In genomic region chr13:92580220-92581043, GRCm38 (mm10) we compare ENCODE assay signal across 8 mouse cellular contexts. TPM values are rescaled to one million over a fixed set of nuclear protein-coding genes. Genes with fewer than 3 reads are reported as not detected.
DNase-seq lines count a peak whose midpoint lies in the region; ATAC-seq lines count a peak whose summit lies in the region.

No protein-coding gene starts in this region.

- intact Hi-C loops in left cerebral cortex, postnatal 36 days (cut with DNase I) = loop anchor here (1.0 kb wide), 1 partner anchor 161 kb away; no protein-coding TSS in a partner anchor

- DNase-seq in midbrain, embryonic 11.5 days (ENCODE audit: low spot score, missing footprints) = peak; percentile 94
- DNase-seq in embryo, embryonic 10.5 days (ENCODE audit: low spot score) = peak; percentile 87
- DNase-seq in kidney, adult 11 months = peak; percentile 24
- peak; percentile 40 to 58 for DNase-seq in left cerebral cortex, postnatal 36 days (ENCODE audit: low spot score in 2 of 2)
- DNase-seq in splenic B cell, adult 2 months (ENCODE audit: low read depth, low spot score) = peak; percentile 81

- H3K4me2 ChIP-seq in midbrain, embryonic 11.5 days = no peak overlapping the region
- H3K4me2 ChIP-seq in midbrain, embryonic 16.5 days (ENCODE audit: low read length) = no peak overlapping the region
- H3K4me2 ChIP-seq in midbrain, embryonic 15.5 days = no peak overlapping the region

- H3K27me3 ChIP-seq in midbrain, embryonic 11.5 days (ENCODE audit: control insufficient read depth, insufficient read depth, low read length) = no peaks in the 10 kb centered on the region
- H3K27me3 ChIP-seq in midbrain, embryonic 16.5 days (ENCODE audit: control insufficient read depth, insufficient read depth, low read depth, low read length) = no peaks in the 10 kb centered on the region
- H3K27me3 ChIP-seq in midbrain, embryonic 15.5 days (replicated peaks) = no peaks in the 10 kb centered on the region
- no peaks in the 10 kb centered on the region for H3K27me3 ChIP-seq in splenic B cell, adult 2 months (ENCODE audit: control insufficient read depth, insufficient read depth, low read length, poor library complexity, severe bottlenecking)

- H3K36me3 ChIP-seq in midbrain, embryonic 11.5 days (ENCODE audit: control insufficient read depth, insufficient read depth, low read length) = no peaks in the 10 kb centered on the region
- H3K36me3 ChIP-seq in midbrain, embryonic 16.5 days (ENCODE audit: control insufficient read depth, insufficient read depth, low read length) = no peaks in the 10 kb centered on the region
- no peaks in the 10 kb centered on the region for H3K36me3 ChIP-seq in midbrain, embryonic 15.5 days (replicated peaks)
- no peaks in the 10 kb centered on the region for H3K36me3 ChIP-seq in splenic B cell, adult 2 months (ENCODE audit: control insufficient read depth, insufficient read depth, low read length, poor library complexity, severe bottlenecking)

- WGBS in midbrain, embryonic 11.5 days = 36% methylated on average over 10 of the region's 10 CpGs
- WGBS in midbrain, embryonic 16.5 days = 29% methylated on average over 10 of the region's 10 CpGs
- WGBS in midbrain, embryonic 15.5 days = 24% methylated on average over 10 of the region's 10 CpGs

- no peak overlapping the region for H3K27ac ChIP-seq in midbrain, embryonic 11.5 days (ENCODE audit: low read depth, low read length)
- H3K27ac ChIP-seq in midbrain, embryonic 16.5 days (ENCODE audit: low read length) = no peak overlapping the region
- H3K27ac ChIP-seq in midbrain, embryonic 15.5 days = no peak overlapping the region

- no peak overlapping the region for H3K9ac ChIP-seq in midbrain, embryonic 11.5 days (ENCODE audit: low read length)
- H3K9ac ChIP-seq in midbrain, embryonic 16.5 days (ENCODE audit: low read depth, low read length) = no peak overlapping the region
- no peak overlapping the region for H3K9ac ChIP-seq in midbrain, embryonic 15.5 days

- ATAC-seq in midbrain, embryonic 11.5 days (ENCODE audit: low FRiP score) = peak; percentile 62; the same call in 1 of the 2 replicates
- no peak for ATAC-seq in midbrain, embryonic 16.5 days
- peak; percentile 66 for ATAC-seq in granulocyte monocyte progenitor cell, adult 5-6 weeks (replicated peaks; ENCODE audit: poor library complexity, severe bottlenecking)
- peak; percentile 67 for ATAC-seq in midbrain, embryonic 15.5 days (replicated peaks)

- peaks cover 4% of the 10 kb centered on the region for H3K4me1 ChIP-seq in midbrain, embryonic 11.5 days (ENCODE audit: control insufficient read depth, insufficient read depth, low read length)
- no peaks in the 10 kb centered on the region for H3K4me1 ChIP-seq in midbrain, embryonic 16.5 days (ENCODE audit: control insufficient read depth, insufficient read depth, low read length)
- no peaks in the 10 kb centered on the region for H3K4me1 ChIP-seq in midbrain, embryonic 15.5 days

- H3K4me3 ChIP-seq in midbrain, embryonic 11.5 days (ENCODE audit: low read depth, low read length) = no peak overlapping the region
- H3K4me3 ChIP-seq in midbrain, embryonic 16.5 days (ENCODE audit: low read depth, low read length) = no peak overlapping the region
- no peak overlapping the region for H3K4me3 ChIP-seq in midbrain, embryonic 15.5 days

- H3K9me3 ChIP-seq in midbrain, embryonic 11.5 days (ENCODE audit: control insufficient read depth, low read length) = no peaks in the 10 kb centered on the region
- H3K9me3 ChIP-seq in midbrain, embryonic 16.5 days (replicated peaks; ENCODE audit: control insufficient read depth, low read length, poor library complexity, severe bottlenecking) = no peaks in the 10 kb centered on the region; the same call in 1 of the 2 replicates
- H3K9me3 ChIP-seq in midbrain, embryonic 15.5 days = no peaks in the 10 kb centered on the region

RNA-seq across cellular contexts. Expression of gene Spz1, which starts 4.5 kb away (rescaled TPM):
- not detected in 2 replicates for polyA plus RNA-seq in midbrain, embryonic 11.5 days (2014; fragmentation: Nextera tagmentation; extraction: Ambion mirVana)
- polyA plus RNA-seq in midbrain, embryonic 16.5 days (2015; fragmentation: Nextera tagmentation; extraction: Ambion mirVana) = not detected in 2 replicates
- total RNA-seq in granulocyte monocyte progenitor cell, adult 5-6 weeks (2014; fragmentation: Nextera tagmentation) = not detected in 2 replicates
- not detected in 2 replicates for total RNA-seq in granulocyte monocyte progenitor cell, adult 5-6 weeks (2017)
- not detected for total RNA-seq in left cerebral cortex, postnatal 36 days (2021)
- polyA plus RNA-seq in midbrain, embryonic 15.5 days (2015; fragmentation: Nextera tagmentation; extraction: Ambion mirVana) = not detected in 2 replicates

RNA-seq across cellular contexts. Expression of gene Serinc5, which starts 30.5 kb away (rescaled TPM):
- polyA plus RNA-seq in midbrain, embryonic 11.5 days (2014; fragmentation: Nextera tagmentation; extraction: Ambion mirVana) = 9.0 and 9.7 TPM in 2 replicates
- polyA plus RNA-seq in midbrain, embryonic 16.5 days (2015; fragmentation: Nextera tagmentation; extraction: Ambion mirVana) = 18.4 and 19.3 TPM in 2 replicates
- total RNA-seq in granulocyte monocyte progenitor cell, adult 5-6 weeks (2014; fragmentation: Nextera tagmentation) = 3.9 and 8.7 TPM in 2 replicates
- total RNA-seq in granulocyte monocyte progenitor cell, adult 5-6 weeks (2017) = 4.1 and 5.5 TPM in 2 replicates
- total RNA-seq in left cerebral cortex, postnatal 36 days (2021) = 10 to 100 TPM; 62.4 to 69.0 TPM
- 18.1 and 18.6 TPM in 2 replicates for polyA plus RNA-seq in midbrain, embryonic 15.5 days (2015; fragmentation: Nextera tagmentation; extraction: Ambion mirVana)

RNA-seq across cellular contexts. Expression of gene Zfyve16, which starts 49.8 kb away (rescaled TPM):
- polyA plus RNA-seq in midbrain, embryonic 11.5 days (2014; fragmentation: Nextera tagmentation; extraction: Ambion mirVana) = 13.4 and 16.5 TPM in 2 replicates
- polyA plus RNA-seq in midbrain, embryonic 16.5 days (2015; fragmentation: Nextera tagmentation; extraction: Ambion mirVana) = 10.9 and 11.1 TPM in 2 replicates
- total RNA-seq in granulocyte monocyte progenitor cell, adult 5-6 weeks (2014; fragmentation: Nextera tagmentation) = 2.7 and 7.9 TPM in 2 replicates
- total RNA-seq in granulocyte monocyte progenitor cell, adult 5-6 weeks (2017) = 4.2 and 5.8 TPM in 2 replicates
- total RNA-seq in left cerebral cortex, postnatal 36 days (2021) = 10 to 100 TPM; 14.6 to 18.8 TPM
- polyA plus RNA-seq in midbrain, embryonic 15.5 days (2015; fragmentation: Nextera tagmentation; extraction: Ambion mirVana) = 11.0 TPM in 2 replicates

Comparison
In these comparisons a context has a peak if more than half of its experiments do, and no peak if none do; other contexts are left out.
1. DNase-seq: peak in every context shown above with its lines; median percentile 94 in midbrain, embryonic 11.5 days; 87 in embryo, embryonic 10.5 days; 81 in splenic B cell, adult 2 months; 49 in left cerebral cortex, postnatal 36 days; 24 in kidney, adult 11 months.